Mouse (Mus musculus) T-helper 2 cell (primary cell): ENCODE data around the gene Noto.
"Not testable (repeated sequence)": the region's sequence is repeated elsewhere in the genome, so short reads cannot be mapped to it uniquely, and the experiment has no call there.

Experiments
- in situ Hi-C: fragments of 300-600 bp; cut with MboI, MseI; formaldehyde crosslinking; loops from one replicate; pipeline ENCODE4 v1.15.1; 2025; ENCODE audit warnings: high pct_unique_total_duplicates

Noto gene

DNA sequence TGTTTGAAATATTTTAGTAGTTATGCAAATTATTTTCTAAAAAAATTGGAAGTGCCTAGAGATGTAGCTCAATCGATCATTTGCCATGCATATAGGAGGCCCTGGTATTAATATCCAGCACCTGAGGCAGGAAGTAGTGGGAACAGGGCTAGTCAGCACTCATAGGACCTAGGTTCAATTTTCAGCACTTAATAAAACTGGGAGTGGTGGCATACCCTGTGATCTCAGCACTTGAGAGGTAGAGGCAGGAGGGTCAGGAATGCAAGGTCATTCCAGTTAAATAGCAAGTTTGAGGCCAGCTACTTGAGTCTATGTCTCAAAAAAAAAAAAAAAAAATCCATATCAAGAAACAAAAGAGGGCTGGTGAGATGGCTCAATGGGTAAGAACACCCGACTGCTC, 4.5 kb upstream of the Noto start:
- in situ Hi-C loops = loop anchor here (25.0 kb wide), 1 partner anchor 257 kb away; no protein-coding TSS in a partner anchor

DNA sequence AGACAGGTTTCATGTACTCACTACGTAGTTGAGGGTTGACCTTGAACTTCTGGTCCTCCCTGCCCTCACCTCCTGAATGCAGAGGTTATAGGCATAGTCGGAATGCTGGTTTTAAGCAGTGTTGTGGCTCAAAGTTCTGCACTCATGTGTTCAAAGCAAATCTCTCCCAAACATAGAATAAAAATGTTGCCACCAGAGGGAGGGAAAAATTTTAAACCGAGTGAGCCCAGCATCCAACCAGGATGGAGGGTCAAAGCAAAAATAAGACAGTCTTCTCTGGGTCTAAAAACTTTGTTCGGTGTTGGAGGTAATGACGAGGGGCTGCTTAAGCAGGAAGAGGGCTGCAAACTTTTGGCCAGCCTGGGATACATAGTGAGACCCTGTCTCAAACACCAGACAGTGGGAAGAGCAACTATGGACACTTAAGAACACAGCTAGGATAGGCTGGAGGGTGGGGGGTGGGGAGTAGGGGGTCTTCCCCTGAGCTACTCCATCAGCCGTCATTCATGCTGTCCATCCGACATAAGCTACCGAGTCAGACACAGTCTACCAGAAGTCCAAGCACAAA, 7.7 kb downstream of the Noto start:
- in situ Hi-C loops = loop anchor here (10.0 kb wide), 1 partner anchor 483 kb away; the partner anchor contains the start of genes Nat8f1 and Tprkb

DNA sequence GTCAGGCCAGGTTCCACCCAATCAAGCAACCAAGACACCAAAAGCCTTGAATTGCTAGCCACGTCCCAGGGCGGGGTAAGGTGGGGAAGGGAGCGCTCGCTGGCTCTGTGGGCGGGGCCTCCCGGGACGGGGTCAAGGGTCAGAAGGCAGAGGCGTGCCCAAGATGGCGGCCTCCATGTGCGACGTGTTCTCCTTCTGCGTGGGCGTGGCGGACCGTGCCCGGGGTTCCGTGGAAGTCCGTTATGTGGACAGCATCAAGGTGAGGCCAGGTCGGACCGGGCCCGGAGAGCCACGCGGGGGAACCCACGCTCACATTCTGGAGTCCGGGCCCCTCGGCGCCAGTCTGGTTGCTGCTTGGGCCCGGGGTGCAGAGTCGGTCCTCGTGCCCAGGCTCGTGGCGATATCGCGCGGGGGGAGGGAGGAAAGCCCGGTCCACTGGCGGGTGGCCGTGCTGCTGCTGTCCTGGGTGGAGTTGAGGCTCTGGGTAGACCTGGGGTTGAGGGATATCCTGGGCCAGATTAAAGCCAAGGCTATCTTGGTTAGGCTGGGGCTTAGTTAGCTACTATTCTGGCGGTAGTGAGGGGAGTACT, 8.3 kb downstream of the Noto start, which contains the start of gene Smyd5:
Gene Smyd5 (plus strand): TSS at position 148 of the 590 bp plus-strand sequence.
- in situ Hi-C loops = loop anchor here (10.0 kb wide), 1 partner anchor 483 kb away; the partner anchor contains the start of genes Nat8f1 and Tprkb

DNA sequence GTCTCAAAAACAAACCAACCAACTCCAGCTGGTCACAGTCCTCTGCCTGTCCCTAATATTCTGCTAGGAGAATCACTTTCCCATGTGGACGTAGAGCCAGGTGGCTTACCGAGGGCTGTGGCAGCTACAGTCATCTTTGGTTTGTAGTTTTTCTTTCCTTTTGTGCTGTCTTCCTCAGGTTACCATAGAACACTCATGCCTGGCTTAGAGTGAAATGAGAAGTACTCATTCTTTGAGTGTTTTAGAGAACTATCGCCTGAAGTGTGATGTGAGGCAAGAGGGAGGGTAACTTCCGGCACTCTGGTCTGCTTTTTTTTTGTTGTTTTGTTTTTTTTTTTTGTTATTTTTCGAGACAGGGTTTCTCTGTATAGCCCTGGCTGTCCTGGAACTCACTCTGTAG, 10.2 kb downstream of the Noto start:
- in situ Hi-C loops = loop anchor here (10.0 kb wide), 1 partner anchor 481 kb away; the partner anchor contains the start of genes Nat8f1 and Tprkb

DNA sequence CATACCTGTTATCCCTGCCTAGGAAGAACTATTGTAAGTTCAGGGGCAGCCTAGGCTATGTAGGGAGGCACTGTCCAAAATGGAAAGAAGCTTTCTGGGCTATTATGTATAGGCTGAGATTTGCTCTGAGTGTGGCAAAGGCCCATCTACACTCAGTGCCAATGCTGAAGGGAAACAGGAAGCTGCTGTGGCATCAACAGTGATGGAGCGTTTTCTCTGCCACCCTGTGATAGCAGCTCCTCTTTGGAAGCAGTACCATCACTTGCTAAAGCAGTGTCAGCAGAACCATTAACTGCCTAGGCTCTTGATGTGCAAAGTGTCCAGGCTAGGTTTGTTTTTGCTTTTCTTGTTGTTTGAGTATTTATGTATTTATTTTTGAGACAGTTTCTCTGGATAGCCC, 12.5 kb downstream of the Noto start:
- in situ Hi-C loops = loop anchor here (10.0 kb wide), 1 partner anchor 479 kb away; the partner anchor contains the start of genes Nat8f1 and Tprkb

DNA sequence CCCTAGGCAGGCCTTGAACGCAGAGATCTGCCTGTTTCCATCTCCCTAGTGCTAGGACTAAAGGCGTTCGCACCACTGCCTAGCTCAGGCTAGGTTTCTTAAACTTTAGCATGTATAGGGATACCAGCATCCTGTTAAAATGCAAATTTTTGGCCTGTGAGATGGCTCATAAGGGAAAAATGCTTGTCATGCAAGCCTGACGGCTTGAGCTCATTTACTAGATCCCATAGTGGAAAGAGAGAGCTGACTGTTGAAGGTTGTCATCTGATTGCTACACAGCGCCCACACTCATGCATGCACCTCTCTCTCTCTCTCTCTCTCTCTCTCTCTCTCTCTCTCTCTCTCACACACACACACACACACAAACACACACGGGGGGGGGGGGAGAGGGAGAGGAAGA, 12.9 kb downstream of the Noto start:
- in situ Hi-C loops = loop anchor here (10.0 kb wide), 1 partner anchor 478 kb away; the partner anchor contains the start of genes Nat8f1 and Tprkb

DNA sequence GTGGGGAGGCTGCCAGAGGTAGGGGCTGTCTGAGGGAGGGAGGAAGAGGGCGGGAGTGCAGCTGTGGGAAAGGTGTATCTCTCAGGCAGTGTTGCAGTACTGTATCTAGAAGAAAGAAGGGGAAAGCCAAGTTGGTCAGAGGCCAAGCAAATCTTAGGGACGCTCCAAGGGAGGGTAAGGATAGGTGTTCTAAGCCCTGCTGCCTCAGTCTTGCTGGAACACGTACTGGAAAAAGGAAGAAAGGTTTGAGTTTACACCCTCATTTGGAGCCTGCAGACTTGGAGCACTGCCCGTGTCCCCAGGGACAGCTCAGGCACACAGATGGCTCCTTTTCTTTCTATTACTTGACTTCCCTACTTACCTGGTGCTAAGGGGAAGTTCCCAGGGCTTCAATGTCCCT, 17.5 kb downstream of the Noto start:
- in situ Hi-C loops = no loop called here

DNA sequence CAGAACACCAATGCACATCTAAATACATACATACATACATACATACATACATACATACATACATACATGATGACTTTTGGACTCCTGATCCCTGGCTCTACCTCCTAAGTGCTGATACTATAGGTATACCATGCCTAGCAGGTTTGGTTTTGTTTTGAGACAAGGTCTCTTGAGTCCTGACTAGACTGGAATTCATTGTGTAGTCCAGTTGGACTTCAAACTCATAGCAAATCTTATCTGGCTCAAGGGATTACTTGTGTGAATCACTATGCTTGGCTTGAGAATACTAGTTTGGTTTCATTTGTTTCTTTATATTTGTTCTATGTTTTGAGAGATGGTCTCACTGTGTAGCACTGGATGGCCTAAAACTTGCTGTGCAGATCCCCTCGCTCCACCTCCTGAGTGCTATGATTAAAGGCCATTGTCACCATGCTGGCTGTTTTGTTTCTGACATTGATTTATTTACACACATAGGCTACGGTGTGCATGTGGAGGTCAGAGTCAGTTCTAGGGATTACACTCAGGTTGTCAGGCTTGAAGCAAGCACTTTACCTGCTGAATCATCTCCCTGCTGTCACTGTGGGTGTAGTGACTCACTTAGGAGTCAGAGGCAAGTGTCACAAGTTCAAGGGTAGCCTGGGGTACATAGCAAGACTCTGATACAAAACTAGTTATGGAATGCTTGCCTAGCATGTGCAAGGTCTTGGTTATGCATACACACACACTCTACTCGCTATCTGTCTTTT, 20.0 kb downstream of the Noto start:
- in situ Hi-C loops = no loop called here

DNA sequence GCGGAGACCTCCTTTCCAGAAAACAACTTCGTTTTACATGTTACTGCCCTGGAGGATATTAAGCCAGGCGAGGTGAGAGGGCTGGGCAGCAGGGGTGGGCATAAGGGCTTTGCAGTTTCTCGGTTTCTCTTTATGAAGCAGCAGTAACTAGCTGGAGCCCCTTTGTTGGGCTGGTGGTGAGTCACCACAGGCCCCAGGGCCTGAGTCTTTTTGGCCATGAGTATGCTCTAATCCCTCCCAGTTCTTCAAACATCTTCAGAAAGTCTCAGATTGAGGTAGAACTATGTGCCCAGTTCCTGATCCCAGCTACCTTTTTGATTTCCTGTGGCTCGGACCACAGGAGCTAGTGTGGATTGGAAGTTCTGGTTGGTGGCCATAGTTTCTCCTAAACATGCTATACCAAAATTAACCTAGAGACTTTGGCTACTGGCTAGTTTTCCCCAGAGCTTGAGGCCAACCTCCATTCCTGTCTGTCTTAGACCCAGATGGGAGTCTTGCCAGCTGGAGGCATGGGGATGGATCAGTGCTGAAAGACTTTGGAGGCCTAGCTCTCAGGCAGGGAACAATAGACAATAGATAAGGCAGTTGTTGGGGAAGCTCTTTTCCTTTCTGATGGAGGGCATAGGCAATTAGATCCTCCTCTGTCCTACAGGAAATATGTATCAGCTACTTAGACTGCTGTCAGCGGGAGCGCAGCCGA, 20.7 kb downstream of the Noto start:
- in situ Hi-C loops = no loop called here

DNA sequence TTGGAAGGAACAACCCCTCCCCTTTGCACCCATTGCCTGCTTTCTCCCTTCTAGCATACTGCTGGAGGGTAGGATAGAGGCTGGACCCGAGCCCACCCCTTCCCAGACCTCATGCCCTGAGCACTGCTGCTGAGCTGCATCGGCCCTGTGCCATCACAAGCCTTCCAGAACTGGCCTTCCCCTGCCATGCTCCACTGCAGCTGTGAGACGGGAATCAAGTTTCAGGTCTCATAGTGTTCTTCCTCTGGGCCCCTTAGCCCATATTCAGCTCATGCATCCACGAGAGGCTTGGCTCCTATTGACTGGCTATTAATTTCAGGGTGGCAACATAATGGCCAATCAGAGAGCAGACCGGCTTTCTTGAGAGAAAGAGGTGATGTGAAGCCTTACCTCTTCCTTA, 21.6 kb downstream of the Noto start:
- in situ Hi-C loops = no loop called here

DNA sequence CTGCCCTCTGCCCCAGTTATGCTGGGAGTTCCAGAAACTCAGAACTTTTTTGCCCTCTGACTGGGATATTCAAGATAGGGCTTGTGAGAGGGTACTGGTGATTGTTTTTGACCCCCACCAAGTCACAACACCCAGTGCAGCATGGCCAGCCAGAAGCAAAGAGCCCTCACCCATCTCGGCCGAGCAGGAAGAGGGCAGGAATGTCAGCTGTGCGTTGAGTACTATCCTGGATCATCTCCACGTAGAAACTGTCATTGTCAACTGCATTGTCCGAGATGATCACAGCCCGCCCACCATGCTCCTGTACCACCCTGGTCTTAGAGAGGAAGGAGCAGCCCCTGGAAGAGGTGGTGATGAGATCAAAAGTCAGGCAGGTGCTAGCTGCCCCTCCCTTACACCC, 23.7 kb downstream of the Noto start:
- in situ Hi-C loops = no loop called here

DNA sequence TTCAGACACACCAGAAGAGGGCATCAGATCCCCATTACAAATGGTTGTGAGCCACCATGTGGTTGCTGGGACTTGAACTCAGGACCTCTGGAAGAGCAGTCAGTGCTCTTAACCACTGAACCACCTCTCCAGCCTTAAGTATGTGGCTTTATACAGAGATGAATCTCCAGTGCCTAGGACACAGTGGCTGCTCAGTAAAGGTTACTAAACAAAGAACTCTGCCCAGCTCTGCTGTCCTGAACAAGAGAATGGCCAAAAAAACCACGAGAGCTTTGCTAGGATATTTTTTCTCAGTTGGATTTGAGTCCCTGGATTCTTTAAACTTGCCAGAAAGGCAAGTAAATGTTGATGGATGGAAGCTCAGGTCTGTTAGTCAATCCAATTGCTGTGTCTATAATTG, 26.5 kb downstream of the Noto start:
- in situ Hi-C loops = not testable (repeated sequence)

DNA sequence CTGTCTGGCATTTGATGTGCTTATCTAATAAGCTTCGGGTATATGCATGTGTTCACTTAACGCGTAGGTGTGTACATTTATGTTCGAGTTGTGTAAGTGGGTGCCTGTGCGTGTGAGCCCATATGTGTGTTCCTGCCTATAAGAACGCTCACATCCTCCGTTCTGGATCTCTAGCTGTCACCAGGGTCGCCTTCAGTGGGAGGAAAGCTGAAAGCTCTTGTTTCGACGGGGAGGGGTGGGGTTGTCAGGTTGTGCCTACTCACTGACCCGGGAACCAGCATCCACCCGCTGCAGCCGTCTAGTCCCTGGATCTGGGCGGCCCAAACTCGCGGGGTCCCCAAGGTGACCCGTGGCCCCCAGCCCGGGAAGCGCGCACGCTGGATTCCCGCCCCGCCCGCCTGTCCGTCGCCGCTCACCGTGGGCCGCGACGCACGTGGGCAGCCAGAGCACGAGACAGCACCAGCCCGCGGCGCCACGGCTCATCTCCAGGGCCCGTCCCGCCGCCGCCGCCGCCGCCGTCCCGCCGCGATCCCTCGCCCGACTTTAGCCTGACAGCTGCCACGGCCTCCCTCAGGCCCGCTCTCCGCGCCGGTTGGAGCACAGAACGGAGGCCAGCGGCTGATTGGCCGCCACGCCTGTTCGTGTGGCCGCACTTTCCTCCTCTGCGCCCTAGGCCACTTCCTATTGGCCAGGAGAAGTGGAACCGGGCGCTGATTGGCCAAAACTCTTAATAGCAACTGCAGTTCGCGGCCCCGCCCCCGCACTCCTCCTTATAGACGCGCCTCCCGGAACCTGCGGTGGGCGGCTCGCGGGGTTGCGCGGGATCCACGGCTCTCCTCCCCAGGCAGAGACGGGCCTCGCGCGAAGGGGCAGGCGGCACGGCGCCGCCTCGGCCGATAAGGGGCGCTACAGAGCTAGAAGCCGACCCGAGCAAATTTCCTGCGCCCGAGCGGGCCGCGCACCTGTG, 27.3 kb downstream of the Noto start, which contains the start of gene Cct7:
Gene Cct7 (plus strand): TSS at position 818 of the 967 bp plus-strand sequence.
- in situ Hi-C loops = no loop called here

DNA sequence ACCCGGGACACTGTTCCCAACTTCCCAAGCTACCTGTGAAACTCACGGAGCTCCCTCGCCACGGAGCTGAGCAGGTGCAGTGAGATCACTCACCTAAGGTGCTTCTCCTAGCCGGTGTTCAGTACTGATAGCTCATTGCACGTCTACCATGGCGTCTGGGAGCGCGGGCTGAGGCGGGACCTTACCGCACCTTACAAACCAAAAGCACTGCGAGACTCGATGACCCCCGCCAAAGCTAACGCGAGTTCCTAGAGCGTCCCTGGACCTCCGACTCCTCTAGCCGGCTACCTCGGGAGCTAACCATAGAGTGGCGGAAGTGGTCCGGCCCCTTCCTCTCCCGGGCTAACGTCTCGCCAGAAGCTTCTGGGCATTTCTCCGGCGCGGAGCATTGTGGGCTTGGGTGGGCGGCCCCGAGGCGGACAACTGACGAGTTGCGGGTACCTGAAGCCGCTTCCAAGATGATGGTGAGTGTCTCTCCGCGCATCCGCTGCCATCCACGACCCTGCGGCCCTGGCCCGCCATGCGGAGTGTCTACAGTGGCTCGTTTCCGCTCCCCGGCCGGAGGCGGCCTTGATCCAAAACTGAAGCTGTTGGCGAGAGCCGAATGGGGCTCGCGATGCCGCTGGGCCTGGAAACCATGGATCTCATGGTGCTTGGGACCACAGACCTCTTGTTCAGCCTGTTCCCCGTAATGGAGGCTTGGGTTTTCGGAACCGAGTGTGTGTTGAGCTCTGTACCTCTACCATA, 28.2 kb downstream of the Noto start, which contains the start of gene Pradc1:
Gene Pradc1 (minus strand): TSS at position 307 of the 747 bp plus-strand sequence.
- in situ Hi-C loops = no loop called here

DNA sequence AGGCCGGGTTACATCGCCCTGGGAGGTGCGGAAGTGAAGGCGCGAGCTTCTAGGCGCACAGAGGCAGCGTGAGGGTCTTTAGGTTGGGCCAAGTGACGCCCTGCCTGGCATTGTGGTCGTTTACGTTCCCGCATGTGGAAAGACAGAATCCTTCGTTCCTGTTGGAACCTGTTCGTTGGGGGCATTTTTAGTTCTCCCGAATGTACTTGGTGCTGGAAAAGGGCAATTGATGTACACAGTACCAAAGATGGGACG, 28.7 kb downstream of the Noto start:
- in situ Hi-C loops = no loop called here

DNA sequence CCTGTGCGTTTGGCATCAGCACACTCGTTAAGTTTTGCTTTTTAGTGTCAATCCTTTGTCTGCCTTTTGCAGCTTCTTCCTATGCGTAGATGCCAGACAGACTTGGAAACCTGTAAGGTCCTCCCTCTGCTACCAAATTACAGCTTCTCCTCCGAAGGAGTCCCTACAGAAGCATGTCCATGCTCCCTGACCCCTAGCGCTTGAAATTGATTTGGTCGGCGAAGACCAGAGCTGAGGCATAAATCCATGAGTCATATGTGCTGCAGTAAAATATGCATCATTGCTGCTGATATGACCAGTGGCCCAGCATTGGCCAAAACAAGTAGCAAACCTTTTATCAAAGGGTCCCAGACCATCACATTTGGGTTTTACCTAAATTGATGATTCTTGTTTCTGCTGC, 29.1 kb downstream of the Noto start:
- in situ Hi-C loops = no loop called here

DNA sequence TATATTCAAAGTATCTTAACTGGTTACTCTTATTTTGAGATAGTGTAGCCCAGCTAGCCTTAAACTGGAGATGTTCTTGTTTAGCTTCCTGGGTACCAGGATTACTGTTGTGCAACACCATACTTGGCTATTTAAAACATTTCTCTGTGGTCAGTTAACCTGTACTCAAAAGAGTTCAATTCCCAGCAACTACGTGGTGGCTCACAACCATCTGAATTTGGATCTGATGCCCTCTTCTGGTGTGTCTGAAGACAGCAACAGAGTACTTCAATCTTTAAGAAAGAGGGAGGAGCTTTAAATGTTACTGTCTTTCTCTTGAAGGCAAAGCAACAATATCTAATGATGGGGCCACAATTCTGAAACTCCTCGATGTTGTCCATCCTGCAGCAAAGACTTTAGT, 35.9 kb downstream of the Noto start:
- in situ Hi-C loops = no loop called here

DNA sequence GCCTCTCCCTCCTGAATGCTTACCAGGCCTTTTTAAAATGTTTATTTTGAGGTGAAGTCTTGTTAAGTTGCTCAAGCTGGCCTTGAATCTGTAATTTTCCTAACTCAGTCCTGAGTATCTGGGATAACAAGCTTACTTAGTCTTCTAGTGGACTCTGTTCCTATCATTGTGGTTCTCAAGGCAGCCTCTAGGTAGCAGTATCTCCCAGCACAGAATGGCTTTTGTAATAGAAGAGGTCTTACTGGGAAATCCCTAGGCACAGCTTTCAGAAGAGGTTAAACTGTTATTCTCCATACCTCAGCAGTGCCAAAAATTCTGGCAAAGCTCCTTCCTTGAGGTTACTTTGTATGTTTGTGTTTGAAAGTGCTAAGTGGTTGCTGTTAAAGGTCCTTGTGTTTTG, 41.7 kb downstream of the Noto start:
- in situ Hi-C loops = no loop called here

DNA sequence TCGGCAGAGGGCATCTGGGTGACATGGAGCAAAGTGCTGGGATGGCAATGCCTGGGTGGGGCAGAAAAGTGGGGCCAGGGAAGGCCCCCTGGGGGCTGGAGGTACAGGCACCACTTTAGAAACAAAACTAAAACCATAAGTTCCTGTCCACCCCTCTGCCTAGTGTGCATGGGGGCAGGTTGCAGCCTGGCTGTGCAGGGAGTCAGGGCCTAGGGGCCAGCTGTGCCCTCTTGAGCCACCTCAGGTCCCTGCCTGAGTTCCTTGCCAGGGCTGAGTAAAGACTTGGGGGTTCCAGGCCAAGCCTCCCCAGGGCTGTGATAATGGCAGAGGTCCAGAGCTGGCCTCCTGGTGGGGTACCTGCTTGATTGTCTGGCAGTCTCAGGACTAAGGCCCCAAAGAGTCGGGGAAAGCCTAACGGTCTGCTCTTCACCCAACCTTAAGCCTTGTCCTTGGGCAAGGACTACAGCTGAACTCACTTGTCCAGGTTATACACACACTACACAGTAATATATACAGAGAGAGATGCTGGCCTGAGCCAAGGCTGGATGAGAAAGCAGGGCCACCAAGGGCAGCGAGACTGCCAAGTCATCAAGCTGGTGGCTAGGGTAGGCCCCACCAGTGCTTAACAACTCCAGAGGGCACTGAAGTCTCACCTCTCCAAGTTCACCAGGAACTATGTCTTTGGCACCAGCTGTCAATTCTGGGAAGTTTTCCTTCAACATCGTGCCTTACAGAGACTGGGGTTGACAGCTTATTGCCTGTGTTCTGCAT, 46.2 kb downstream of the Noto start:
- in situ Hi-C loops = no loop called here
